19 mouse cellular contexts compared by ENCODE assay signal in genomic region chr4:71757865-71758264, GRCm38 (mm10). TPM values are rescaled to one million over a fixed set of nuclear protein-coding genes. Genes with fewer than 3 reads are reported as not detected.
"Had no signal": no experiment of that assay in that cellular context is flagged by ENCODE, and none has a peak within 500 bp of the region (broad histone marks: within the 10 kb centered on the region; RNA-seq: fewer than 3 reads in every experiment).

Gene Gm11232 (minus strand): TSS chr4:71757965.

- H3K27ac ChIP-seq: hindbrain, embryonic 15.5 days; limb, embryonic 10.5 days; liver, embryonic 15.5 days; macrophage; midbrain, embryonic 12.5 days; neural tube, embryonic 13.5 days had no signal

- H3K9me3 ChIP-seq: hindbrain, embryonic 15.5 days; limb, embryonic 10.5 days; liver, embryonic 15.5 days; midbrain, embryonic 12.5 days; neural tube, embryonic 13.5 days had no signal

- DNase-seq: lung, adult 2 months; lung, postnatal 14 days; retina, postnatal 1 day; thymus, adult 2 months; thymus, postnatal 25 days had no signal

- H3K27me3 ChIP-seq: liver, embryonic 15.5 days; midbrain, embryonic 12.5 days; neural tube, embryonic 13.5 days had no signal

- ATAC-seq: midbrain, embryonic 16.5 days had no signal

- H3K4me3 ChIP-seq: hindbrain, embryonic 15.5 days; limb, embryonic 10.5 days; liver, embryonic 15.5 days; midbrain, embryonic 12.5 days; neural tube, embryonic 13.5 days had no signal

- H3K36me3 ChIP-seq: hindbrain, embryonic 15.5 days; limb, embryonic 10.5 days; liver, embryonic 15.5 days; midbrain, embryonic 12.5 days; neural tube, embryonic 13.5 days had no signal

- H3K4me2 ChIP-seq: hindbrain, embryonic 15.5 days; liver, embryonic 11.5 days; liver, embryonic 15.5 days; midbrain, embryonic 12.5 days; neural tube, embryonic 13.5 days had no signal

- H3K9ac ChIP-seq: hindbrain, embryonic 15.5 days; liver, embryonic 15.5 days; midbrain, embryonic 12.5 days; neural tube, embryonic 13.5 days had no signal

- H3K4me1 ChIP-seq: hindbrain, embryonic 15.5 days; limb, embryonic 10.5 days; liver, embryonic 15.5 days; midbrain, embryonic 12.5 days; neural tube, embryonic 13.5 days had no signal

RNA-seq across cellular contexts. Expression of gene Gm11232, which starts in this region (rescaled TPM):
- total RNA-seq: layer of hippocampus, adult 8-10 months; layer of hippocampus, postnatal 14 days; left cerebral cortex, adult 18-20 months; left cerebral cortex, postnatal 14 days; megakaryocyte-erythroid progenitor cell, adult 5-6 weeks had no signal
- polyA plus RNA-seq: hindbrain, embryonic 15.5 days; liver, embryonic 11.5 days; liver, embryonic 15.5 days; lung, adult 2 months; macrophage; midbrain, embryonic 12.5 days; midbrain, embryonic 16.5 days; testis, adult 2 months had no signal
